Mouse (Mus musculus) midbrain, embryonic 16.5 days (tissue): Measurements from ENCODE around the gene Tmem30a. TPM values are rescaled to one million over a fixed set of nuclear protein-coding genes. Genes with fewer than 3 reads are reported as not detected.
A peak's percentile ranks its signal among the peaks of the same experiment; 100 is the strongest.

ENCODE experiments used
- ATAC-seq: fragments of 200-750 bp; cut with Nextera tagmentation; 2 replicates; pipeline ENCODE4 v1.8.0; 2017; ENCODE audit warnings: moderate TSS enrichment
- H3K27ac ChIP-seq: fragments of 300-500 bp; sonication (generic); 2 replicates; pipeline ENCODE4 v1.5.1; 2014; ENCODE audit warnings: mild to moderate bottlenecking, low read length, mixed read lengths
- H3K27me3 ChIP-seq: fragments of 300-500 bp; sonication (generic); 2 replicates; pipeline ENCODE4 v1.6.1; 2014; ENCODE audit warnings: low read depth, low read length, mixed read lengths; ENCODE audit not compliant: control insufficient read depth, insufficient read depth
- H3K36me3 ChIP-seq: fragments of 300-500 bp; sonication (generic); 2 replicates; pipeline ENCODE4 v1.6.1; 2014; ENCODE audit warnings: mild to moderate bottlenecking, low read length, moderate library complexity, mixed read lengths; ENCODE audit not compliant: control insufficient read depth, insufficient read depth
- H3K4me1 ChIP-seq: fragments of 300-500 bp; sonication (generic); 2 replicates; pipeline ENCODE4 v1.6.1; 2014; ENCODE audit warnings: mild to moderate bottlenecking, low read length, mixed read lengths; ENCODE audit not compliant: control insufficient read depth, insufficient read depth
- H3K4me2 ChIP-seq: fragments of 300-500 bp; sonication (generic); 2 replicates; pipeline ENCODE4 v1.6.1; 2014; ENCODE audit warnings: mild to moderate bottlenecking, low read length, mixed read lengths
- H3K4me3 ChIP-seq: fragments of 300-500 bp; sonication (generic); 2 replicates; pipeline ENCODE4 v1.5.1; 2014; ENCODE audit warnings: low read depth, mild to moderate bottlenecking, low read length, moderate library complexity, mixed read lengths
- H3K9ac ChIP-seq: fragments of 300-500 bp; sonication (generic); 2 replicates; pipeline ENCODE4 v1.6.1; 2014; ENCODE audit warnings: low read depth, low read length, mixed read lengths
- H3K9me3 ChIP-seq: fragments of 300-500 bp; sonication (generic); replicated peaks from 2 replicates; pipeline ENCODE4 v1.6.1; 2014; ENCODE audit warnings: mild to moderate bottlenecking, low read length, mixed read lengths; ENCODE audit not compliant: control insufficient read depth, poor library complexity, severe bottlenecking
- WGBS: fragments of 180-500 bp; shearing (Covaris S2); extraction: QIAGEN DNeasy Blood & Tissue Kit; methylation state at CpG from one replicate; pipeline ENCODE4 v1.1.7; 2014; 5-methylcytosine and 5-hydroxymethylcytosine counted together
- polyA plus RNA-seq: library from polyadenylated mRNA; unstranded; fragments of >200 nt; fragmentation: Nextera tagmentation; extraction: Ambion mirVana; gene quantifications from 2 replicates; pipeline ENCODE4 v1.2.1, GENCODE M21; 2015

Tmem30a gene
- polyA plus RNA-seq, 1 experiment from 2014 or later, result 127 TPM

- Histone ChIP-seq H3K4me1 (no peaks in the 10 kb centered on the region), H3K9me3 (no peaks in the 10 kb centered on the region), H3K9ac (no peak overlapping the region), H3K27me3 (no peaks in the 10 kb centered on the region), H3K36me3 (no peaks in the 10 kb centered on the region), H3K4me3 (no peak overlapping the region), H3K27ac (no peak overlapping the region), H3K4me2 (no peak overlapping the region)
- 50% methylated on average over 12 of the region's 12 CpGs for WGBS
- ATAC-seq, result 0 out of 2 replicates have a peak, but pooled peaks have one; percentile 60
These were observed 13.2 kb upstream of the Tmem30a start for GRCm38 (mm10) chr9:79806317-79807075.

GRCm38 (mm10) chr9:79805426-79805825, 12.1 kb upstream of the Tmem30a start:
- H3K9me3 ChIP-seq, result no peaks in the 10 kb centered on the region
- H3K9ac ChIP-seq, result no peak overlapping the region
- WGBS, result 85% methylated on average over 10 of the region's 10 CpGs
- no peaks in the 10 kb centered on the region for H3K36me3 ChIP-seq
- H3K4me1 ChIP-seq, result no peaks in the 10 kb centered on the region
- no peak overlapping the region for H3K4me3 ChIP-seq
- ATAC-seq, result no peak
- H3K4me2 ChIP-seq, result no peak overlapping the region
- no peaks in the 10 kb centered on the region for H3K27me3 ChIP-seq
- no peak overlapping the region for H3K27ac ChIP-seq

- WGBS, result 62% methylated on average over 7 of the region's 7 CpGs
- H3K27ac ChIP-seq, result no peak overlapping the region
- peaks cover 7% of the 10 kb centered on the region for H3K4me1 ChIP-seq
- H3K9ac ChIP-seq, result no peak overlapping the region
- H3K4me3 ChIP-seq, result no peak overlapping the region
- no peaks in the 10 kb centered on the region for H3K9me3 ChIP-seq
- no peaks in the 10 kb centered on the region for H3K36me3 ChIP-seq
- no peak for ATAC-seq
- no peaks in the 10 kb centered on the region for H3K27me3 ChIP-seq
- H3K4me2 ChIP-seq, result no peak overlapping the region
These were observed 3.3 kb upstream of the Tmem30a start for GRCm38 (mm10) chr9:79796461-79797135.

GRCm38 (mm10) chr9:79795076-79795475, 1.8 kb upstream of the Tmem30a start:
- WGBS, result 97% methylated on average over 1 of the region's 1 CpGs

DNA sequence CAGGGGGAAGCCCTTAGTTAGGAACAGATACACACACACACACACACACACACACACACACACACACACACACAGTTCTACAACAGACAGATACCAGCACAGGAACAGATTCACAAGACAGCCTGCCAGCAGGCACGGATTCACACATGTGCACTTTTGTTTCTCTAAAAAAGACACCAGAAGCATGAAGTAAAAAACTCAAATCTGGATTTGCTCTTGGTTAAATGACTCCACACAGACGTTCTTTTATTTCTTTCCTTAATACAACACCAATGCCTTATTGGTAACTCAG, 7.6 kb downstream of the Tmem30a start:
- Histone ChIP-seq H3K4me2 (no peak overlapping the region), H3K27ac (no peak overlapping the region), H3K36me3 (no peaks in the 10 kb centered on the region), H3K9me3 (no peaks in the 10 kb centered on the region), H3K4me1 (peaks cover 24% of the 10 kb centered on the region; the same call in 1 of the 2 replicates), H3K9ac (no peak overlapping the region), H3K27me3 (no peaks in the 10 kb centered on the region), H3K4me3 (no peak overlapping the region)
- ATAC-seq, result no peak
- WGBS, result 84% methylated on average over 2 of the region's 2 CpGs

More at GRCm38 (mm10) chr9:79795076-79795475, 1.8 kb upstream of the Tmem30a start:
- no peaks in the 10 kb centered on the region for H3K36me3 ChIP-seq
- H3K4me2 ChIP-seq, result no peak overlapping the region
- H3K27ac ChIP-seq, result no peak overlapping the region
- H3K9me3 ChIP-seq, result no peaks in the 10 kb centered on the region
- H3K27me3 ChIP-seq, result no peaks in the 10 kb centered on the region
- H3K4me1 ChIP-seq, result peaks cover 20% of the 10 kb centered on the region
- no peak overlapping the region for H3K9ac ChIP-seq
- no peak overlapping the region for H3K4me3 ChIP-seq
- no peak for ATAC-seq

DNA sequence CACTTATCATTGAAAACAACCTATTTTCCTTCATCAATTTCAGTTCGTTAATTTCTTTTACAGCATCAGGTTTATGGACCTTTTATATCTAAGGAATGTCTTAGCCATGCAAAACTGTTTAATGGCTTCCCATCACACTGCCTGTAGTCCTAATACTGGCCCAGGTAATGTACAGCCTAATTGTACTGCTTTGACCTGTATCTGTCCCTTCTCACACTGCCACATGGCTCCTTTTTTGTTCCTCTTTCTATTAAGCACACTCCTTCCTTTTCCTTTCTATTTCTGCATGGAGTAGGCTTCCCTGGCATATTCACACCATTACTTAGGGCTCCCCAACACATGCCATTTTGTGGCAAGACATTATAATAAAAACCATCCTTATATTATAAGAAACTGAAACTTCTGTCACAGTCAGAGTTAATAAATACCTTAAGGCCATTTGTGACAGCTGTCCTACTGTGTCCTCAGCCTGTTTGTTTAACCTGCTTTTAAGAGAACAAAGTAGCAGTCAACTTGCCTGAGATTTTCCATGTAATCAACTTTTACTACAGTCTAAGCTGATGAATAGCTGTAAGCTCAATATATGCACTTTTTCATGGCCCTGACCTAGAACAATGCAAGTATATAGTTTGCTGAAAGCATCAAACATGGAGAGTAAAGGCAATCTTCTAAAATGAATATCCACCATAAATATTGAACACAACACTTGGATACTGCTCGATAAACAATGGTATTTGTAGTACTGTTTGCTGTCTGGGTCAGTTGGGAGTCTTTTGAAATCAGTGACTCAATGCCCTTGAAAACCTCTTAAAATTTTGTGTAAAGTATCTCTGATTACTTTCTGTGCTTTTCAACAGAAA, 8.1 kb downstream of the Tmem30a start:
- Histone ChIP-seq H3K27ac (no peak overlapping the region), H3K36me3 (no peaks in the 10 kb centered on the region), H3K4me3 (no peak overlapping the region), H3K27me3 (no peaks in the 10 kb centered on the region), H3K9ac (no peak overlapping the region), H3K9me3 (no peaks in the 10 kb centered on the region), H3K4me2 (no peak overlapping the region), H3K4me1 (peaks cover 19% of the 10 kb centered on the region; the same call in 1 of the 2 replicates)
- ATAC-seq, result no peak
- WGBS, result 88% methylated on average over 2 of the region's 2 CpGs

DNA sequence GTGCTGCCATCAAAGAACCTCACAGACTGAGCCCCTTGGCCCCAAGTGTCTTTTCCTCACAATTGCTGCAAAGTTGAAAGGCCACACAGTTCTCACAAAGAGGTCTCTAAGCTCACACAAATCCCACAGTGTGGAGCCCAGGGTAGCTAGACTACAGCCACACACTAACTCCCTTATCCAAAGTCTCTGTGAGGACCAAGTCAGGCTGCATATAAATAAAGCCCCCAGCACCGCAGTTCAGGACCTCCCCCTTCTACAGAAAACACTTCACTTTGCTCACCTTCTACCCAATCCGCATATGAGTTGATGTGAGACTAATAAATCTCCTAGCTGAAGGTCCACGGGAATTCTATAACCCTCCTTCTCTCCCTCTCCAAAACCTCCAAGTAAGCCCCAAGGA, 8.9 kb downstream of the Tmem30a start:
- Histone ChIP-seq H3K4me1 (peaks cover 15% of the 10 kb centered on the region; the same call in 1 of the 2 replicates), H3K4me2 (no peak overlapping the region), H3K36me3 (no peaks in the 10 kb centered on the region), H3K9ac (no peak overlapping the region), H3K4me3 (no peak overlapping the region), H3K9me3 (no peaks in the 10 kb centered on the region), H3K27ac (no peak overlapping the region), H3K27me3 (no peaks in the 10 kb centered on the region)
- no peak for ATAC-seq
- 53% methylated on average over 3 of the region's 3 CpGs for WGBS

DNA sequence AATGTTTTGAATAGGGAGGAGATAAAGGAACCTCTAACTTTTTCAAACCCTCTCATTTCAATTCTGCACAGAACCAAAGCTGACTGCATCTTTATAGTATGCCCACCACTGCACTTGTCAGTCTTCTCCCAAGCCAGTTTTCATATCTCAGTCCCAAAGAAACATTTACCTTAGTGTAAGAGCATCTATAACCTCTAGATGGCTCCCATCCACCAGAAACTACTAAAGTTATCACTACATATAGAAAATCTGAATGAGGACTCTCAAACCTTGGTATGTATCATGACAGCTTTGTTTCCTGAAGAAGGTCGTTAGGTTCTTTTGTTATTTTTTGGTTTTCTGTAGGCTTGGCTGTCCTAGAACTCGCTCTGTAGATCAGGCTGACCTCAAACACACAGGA, 14.0 kb downstream of the Tmem30a start:
- Histone ChIP-seq H3K4me3 (no peak overlapping the region), H3K36me3 (peaks cover 5% of the 10 kb centered on the region; the same call in 1 of the 2 replicates), H3K4me1 (no peaks in the 10 kb centered on the region), H3K9me3 (no peaks in the 10 kb centered on the region), H3K27ac (no peak overlapping the region), H3K4me2 (no peak overlapping the region), H3K27me3 (no peaks in the 10 kb centered on the region), H3K9ac (no peak overlapping the region)
- 76% methylated on average over 2 of the region's 2 CpGs for WGBS
- 0 out of 2 replicates have a peak, but pooled peaks have one; percentile 45 for ATAC-seq
